Mouse (Mus musculus): ENCODE results near the gene Tal1.

- TF ChIP-seq CTCF (conservative IDR thresholded peaks at IDR 0.05; ENCODE audit: low read length) (no peak), POU5F1 (IDR thresholded peaks at IDR 0.05; ENCODE audit: borderline replicate concordance, low read length) (no peak), NANOG (IDR thresholded peaks at IDR 0.05; ENCODE audit: borderline replicate concordance, low read length) (no peak)
Measured at GRCm38 (mm10) chr4:115071668-115072067, 15.4 kb downstream of the Tal1 start.
